Mouse (Mus musculus) thymus, adult 2 months (tissue): ENCODE data around the gene Ntsr1. TPM values are rescaled to one million over a fixed set of nuclear protein-coding genes. Genes with fewer than 3 reads are reported as not detected.

Source experiments
- DNase-seq: peaks from one replicate; pipeline ENCODE4 v3.0.0; 2021
- H3K27ac ChIP-seq: fragments of 200-500 bp; 2 replicates; pipeline ENCODE4 v1.5.1; 2012; ENCODE audit warnings: low read length, control low read depth; ENCODE audit not compliant: control insufficient read depth, insufficient read depth
- H3K27me3 ChIP-seq: fragments of 200-500 bp; 2 replicates; pipeline ENCODE4 v1.6.1; 2012; ENCODE audit warnings: mild to moderate bottlenecking, low read length, moderate library complexity, mixed read lengths; ENCODE audit not compliant: control insufficient read depth, insufficient read depth
- H3K36me3 ChIP-seq: fragments of 200-500 bp; 2 replicates; pipeline ENCODE4 v1.6.1; 2012; ENCODE audit warnings: mild to moderate bottlenecking, low read length, moderate library complexity; ENCODE audit not compliant: control insufficient read depth, insufficient read depth
- H3K4me1 ChIP-seq: fragments of 200-500 bp; replicated peaks from 2 replicates; pipeline ENCODE4 v1.6.1; 2012; ENCODE audit warnings: low read length; ENCODE audit not compliant: control insufficient read depth, insufficient read depth
- H3K4me3 ChIP-seq: fragments of 200-500 bp; 2 replicates; pipeline ENCODE4 v1.5.1; 2012; ENCODE audit warnings: mild to moderate bottlenecking, low read length, control low read depth, moderate library complexity; ENCODE audit not compliant: control insufficient read depth, insufficient read depth
- CTCF ChIP-seq: fragments of 200-500 bp; IDR thresholded peaks from 2 replicates; pipeline ENCODE4 v1.5.1; 2012; ENCODE audit warnings: mild to moderate bottlenecking, control low read depth, low read length, moderate library complexity, borderline replicate concordance; ENCODE audit not compliant: control insufficient read depth, poor library complexity, insufficient read depth; ENCODE audit errors: extremely low read depth
- POLR2A ChIP-seq: fragments of 200-500 bp; IDR thresholded peaks from 2 replicates; pipeline ENCODE4 v1.6.1; 2012; ENCODE audit warnings: mild to moderate bottlenecking, low read length, control low read depth, moderate library complexity; ENCODE audit not compliant: control insufficient read depth, poor library complexity, insufficient read depth; ENCODE audit errors: extremely low read depth
- WGBS: fragments of 180-500 bp; shearing (Covaris S2); methylation state at CpG from one replicate; pipeline ENCODE4 v1.1.7; 2018; 5-methylcytosine and 5-hydroxymethylcytosine counted together
- polyA plus RNA-seq: library from polyadenylated mRNA; depleted of rRNA; stranded (reverse); fragments of >200 nt; gene quantifications from 2 replicates; pipeline ENCODE4 v1.2.3, GENCODE M21; 2012

Gene Ntsr1
- polyA plus RNA-seq, 1 experiment: 0.19 TPM

GRCm38 (mm10) chr2:180530584-180530983, 30.8 kb downstream of the Ntsr1 start:
- DNase-seq: no peak
- Histone ChIP-seq H3K36me3 (no peaks in the 10 kb centered on the region), H3K27ac (no peak overlapping the region), H3K4me3 (no peak overlapping the region), H3K4me1 (no peaks in the 10 kb centered on the region), H3K27me3 (no peaks in the 10 kb centered on the region)
- 78% methylated on average over 3 of the region's 3 CpGs for WGBS
- TF ChIP-seq CTCF (no peak), POLR2A (no peak)

GRCm38 (mm10) chr2:180531671-180532385, 32.1 kb downstream of the Ntsr1 start:
- no peak for DNase-seq
- Histone ChIP-seq H3K27ac (no peak overlapping the region), H3K4me1 (no peaks in the 10 kb centered on the region), H3K27me3 (no peaks in the 10 kb centered on the region), H3K4me3 (no peak overlapping the region), H3K36me3 (no peaks in the 10 kb centered on the region)
- no peak for TF ChIP-seq CTCF
- no peak for TF ChIP-seq POLR2A
- 92% methylated on average over 7 of the region's 7 CpGs for WGBS

- H3K27me3 ChIP-seq: no peaks in the 10 kb centered on the region
- no peaks in the 10 kb centered on the region for H3K4me1 ChIP-seq
- no peak for DNase-seq
- H3K36me3 ChIP-seq: no peaks in the 10 kb centered on the region
- H3K4me3 ChIP-seq: no peak overlapping the region
- no peak overlapping the region for H3K27ac ChIP-seq
- 93% methylated on average over 6 of the region's 6 CpGs for WGBS
- no peak for TF ChIP-seq CTCF
- no peak for TF ChIP-seq POLR2A
These were observed 32.7 kb downstream of the Ntsr1 start for GRCm38 (mm10) chr2:180532386-180532995.

- TF ChIP-seq POLR2A (no peak), CTCF (no peak)
- Histone ChIP-seq H3K36me3 (no peaks in the 10 kb centered on the region), H3K27me3 (no peaks in the 10 kb centered on the region), H3K4me3 (no peak overlapping the region), H3K4me1 (no peaks in the 10 kb centered on the region), H3K27ac (no peak overlapping the region)
- no peak for DNase-seq
- WGBS: 10% methylated on average over 4 of the region's 4 CpGs
These were observed 33.5 kb downstream of the Ntsr1 start for GRCm38 (mm10) chr2:180533237-180533636.

GRCm38 (mm10) chr2:180543675-180544074, 43.9 kb downstream of the Ntsr1 start:
- no peak overlapping the region for H3K27ac ChIP-seq
- WGBS: 90% methylated on average over 2 of the region's 2 CpGs

GRCm38 (mm10) chr2:180545046-180545445, 45.3 kb downstream of the Ntsr1 start:
- no peak for DNase-seq
- Histone ChIP-seq H3K27me3 (no peaks in the 10 kb centered on the region), H3K27ac (no peak overlapping the region), H3K36me3 (no peaks in the 10 kb centered on the region), H3K4me1 (no peaks in the 10 kb centered on the region), H3K4me3 (no peak overlapping the region)
- TF ChIP-seq CTCF: no peak
- TF ChIP-seq POLR2A: no peak
- WGBS: 65% methylated on average over 18 of the region's 18 CpGs

More at GRCm38 (mm10) chr2:180543675-180544074, 43.9 kb downstream of the Ntsr1 start:
- H3K4me1 ChIP-seq: no peaks in the 10 kb centered on the region
- TF ChIP-seq POLR2A (no peak), CTCF (no peak)
- no peak for DNase-seq
- H3K36me3 ChIP-seq: no peaks in the 10 kb centered on the region
- no peaks in the 10 kb centered on the region for H3K27me3 ChIP-seq
- no peak overlapping the region for H3K4me3 ChIP-seq
